Mouse (Mus musculus) testis, adult 2 months (tissue): ENCODE results near the gene Ccdc9.

Experiments
- CTCF ChIP-seq: fragments of 200-500 bp; IDR thresholded peaks from 2 replicates; pipeline ENCODE4 v1.5.1; 2012; ENCODE audit warnings: low read depth, mild to moderate bottlenecking, inconsistent platforms, low read length, moderate library complexity; ENCODE audit not compliant: control insufficient read depth, insufficient read depth, insufficient replicate concordance
- POLR2A ChIP-seq: fragments of 200-500 bp; IDR thresholded peaks from 2 replicates; pipeline ENCODE4 v1.6.1; 2012; ENCODE audit warnings: low read depth, mild to moderate bottlenecking, inconsistent platforms, low read length, moderate library complexity; ENCODE audit not compliant: control insufficient read depth

DNA sequence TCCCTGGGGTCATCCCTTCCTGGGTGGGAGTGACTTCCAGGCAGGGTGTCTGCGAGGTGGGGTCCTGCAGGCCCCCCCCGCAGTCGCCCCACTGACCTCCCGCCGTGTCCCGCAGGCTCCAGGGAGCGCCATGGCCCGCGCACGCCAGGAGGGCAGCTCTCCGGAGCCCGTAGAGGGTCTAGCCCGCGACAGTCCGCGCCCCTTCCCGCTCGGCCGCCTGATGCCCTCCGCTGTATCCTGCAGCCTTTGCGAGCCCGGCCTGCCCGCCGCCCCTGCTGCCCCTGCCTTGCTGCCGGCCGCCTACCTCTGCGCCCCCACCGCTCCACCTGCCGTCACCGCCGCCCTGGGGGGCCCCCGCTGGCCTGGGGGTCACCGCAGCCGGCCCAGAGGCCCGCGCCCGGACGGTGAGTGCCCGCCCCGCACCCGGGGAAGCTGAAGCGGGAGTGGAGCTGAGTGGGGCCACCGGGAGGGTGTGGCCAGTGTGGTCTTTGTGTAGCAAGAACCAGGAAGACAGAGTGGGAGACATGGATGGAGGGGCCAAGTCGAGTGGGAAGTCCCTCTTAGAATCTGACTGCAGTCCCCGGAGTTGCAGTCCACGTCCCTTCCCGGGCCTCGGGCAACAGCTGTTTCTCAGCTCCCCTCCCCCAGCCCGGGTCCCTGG lies 25.5 kb upstream of the Ccdc9 start:
- TF ChIP-seq POLR2A (no peak), CTCF (no peak)
